Mouse (Mus musculus) liver, postnatal 0 days (tissue): ENCODE measurements around the gene Gpr137c. TPM values are rescaled to one million over a fixed set of nuclear protein-coding genes. Genes with fewer than 3 reads are reported as not detected.

Experiments used
- ATAC-seq: fragments of 200-750 bp; cut with Nextera tagmentation; 2 replicates; pipeline ENCODE4 v1.8.0; 2017; ENCODE audit warnings: mild to moderate bottlenecking, moderate library complexity
- DNase-seq: peaks from one replicate; pipeline ENCODE4 v3.0.0-alpha.2; 2016
- H3K27ac ChIP-seq: fragments of 300-500 bp; sonication (generic); 2 replicates; pipeline ENCODE4 v1.5.1; 2014; ENCODE audit warnings: antibody characterized with exemption, moderate library complexity, mild to moderate bottlenecking, low read depth
- H3K27me3 ChIP-seq: fragments of 300-500 bp; sonication (generic); 2 replicates; pipeline ENCODE4 v1.6.1; 2014; ENCODE audit warnings: low read length, control low read depth, mixed read lengths; ENCODE audit not compliant: insufficient read depth
- H3K36me3 ChIP-seq: fragments of 300-500 bp; sonication (generic); replicated peaks from 2 replicates; pipeline ENCODE4 v1.6.1; 2014; ENCODE audit warnings: mild to moderate bottlenecking, control low read depth, low read length, moderate library complexity, mixed read lengths; ENCODE audit not compliant: insufficient read depth
- H3K4me1 ChIP-seq: fragments of 300-500 bp; sonication (generic); 2 replicates; pipeline ENCODE4 v1.6.1; 2014; ENCODE audit warnings: antibody characterized with exemption, mild to moderate bottlenecking, control low read depth; ENCODE audit not compliant: insufficient read depth
- H3K4me2 ChIP-seq: fragments of 300-500 bp; sonication (generic); 2 replicates; pipeline ENCODE4 v1.6.1; 2014; ENCODE audit warnings: low read depth, mild to moderate bottlenecking, low read length, moderate library complexity, mixed read lengths
- H3K4me3 ChIP-seq: fragments of 300-500 bp; sonication (generic); 2 replicates; pipeline ENCODE4 v1.5.1; 2014; ENCODE audit warnings: low read depth, low read length
- H3K9ac ChIP-seq: fragments of 300-500 bp; sonication (generic); replicated peaks from 2 replicates; pipeline ENCODE4 v1.6.1; 2014; ENCODE audit warnings: mild to moderate bottlenecking, moderate library complexity
- H3K9me3 ChIP-seq: fragments of 300-500 bp; sonication (generic); 2 replicates; pipeline ENCODE4 v1.6.1; 2016; ENCODE audit warnings: mild to moderate bottlenecking, control low read depth, low read length, mixed read lengths
- CTCF ChIP-seq: sonication (generic); IDR thresholded peaks from 2 replicates; pipeline ENCODE4 v1.5.1; 2016; ENCODE audit warnings: antibody characterized with exemption, low read depth
- EP300 ChIP-seq: IDR thresholded peaks from 2 replicates; pipeline ENCODE4 v1.6.1; 2016; ENCODE audit warnings: antibody characterized with exemption, low read depth, mild to moderate bottlenecking
- WGBS: fragments of 180-500 bp; shearing (Covaris S2); extraction: QIAGEN DNeasy Blood & Tissue Kit; methylation state at CpG from one replicate; pipeline ENCODE4 v1.1.7; 2014; ENCODE audit not compliant: insufficient replicate concordance; 5-methylcytosine and 5-hydroxymethylcytosine counted together
- polyA plus RNA-seq: library from polyadenylated mRNA; unstranded; fragments of >200 nt; fragmentation: Nextera tagmentation; extraction: Ambion mirVana; gene quantifications from 2 replicates; pipeline ENCODE4 v1.2.1, GENCODE M21; 2015

The Gpr137c gene
- polyA plus RNA-seq, 1 experiment from 2014 or later: 0.66 TPM

DNA sequence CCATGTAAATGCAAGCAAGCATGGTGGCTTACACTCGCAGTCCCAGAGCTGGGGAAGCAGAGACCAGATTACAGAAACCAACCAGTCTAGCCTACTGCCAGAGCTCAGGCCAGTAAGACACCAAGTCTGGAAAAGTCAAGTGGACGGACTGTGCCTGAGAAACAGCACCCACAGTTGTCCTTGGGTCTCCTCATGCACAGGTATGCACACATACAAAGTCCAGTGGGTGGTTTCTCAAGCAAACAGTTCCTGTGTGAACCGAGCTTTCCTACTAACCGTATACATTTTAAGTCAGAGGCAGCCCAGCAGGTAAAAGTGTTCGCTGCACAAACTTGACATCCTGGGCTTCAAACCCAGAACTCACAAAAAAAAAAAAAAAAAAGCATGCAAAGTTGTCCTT is 86.3 kb downstream of the Gpr137c start:
- Histone ChIP-seq H3K36me3 (peaks cover 50% of the 10 kb centered on the region), H3K27ac (peak overlapping the region; percentile 71), H3K4me3 (no peak overlapping the region), H3K27me3 (no peaks in the 10 kb centered on the region), H3K9ac (0 out of 2 replicates have a peak overlapping the region, but pooled peaks have one; percentile 7), H3K4me2 (peak overlapping the region; percentile 13; the same call in 1 of the 2 replicates), H3K4me1 (peaks cover 5% of the 10 kb centered on the region), H3K9me3 (no peaks in the 10 kb centered on the region)
- DNase-seq (no peak), ATAC-seq (peak; percentile 51; the same call in 1 of the 2 replicates)
- 71% methylated on average over 5 of the region's 5 CpGs for WGBS
- no peak for TF ChIP-seq CTCF
- no peak for TF ChIP-seq EP300

DNA sequence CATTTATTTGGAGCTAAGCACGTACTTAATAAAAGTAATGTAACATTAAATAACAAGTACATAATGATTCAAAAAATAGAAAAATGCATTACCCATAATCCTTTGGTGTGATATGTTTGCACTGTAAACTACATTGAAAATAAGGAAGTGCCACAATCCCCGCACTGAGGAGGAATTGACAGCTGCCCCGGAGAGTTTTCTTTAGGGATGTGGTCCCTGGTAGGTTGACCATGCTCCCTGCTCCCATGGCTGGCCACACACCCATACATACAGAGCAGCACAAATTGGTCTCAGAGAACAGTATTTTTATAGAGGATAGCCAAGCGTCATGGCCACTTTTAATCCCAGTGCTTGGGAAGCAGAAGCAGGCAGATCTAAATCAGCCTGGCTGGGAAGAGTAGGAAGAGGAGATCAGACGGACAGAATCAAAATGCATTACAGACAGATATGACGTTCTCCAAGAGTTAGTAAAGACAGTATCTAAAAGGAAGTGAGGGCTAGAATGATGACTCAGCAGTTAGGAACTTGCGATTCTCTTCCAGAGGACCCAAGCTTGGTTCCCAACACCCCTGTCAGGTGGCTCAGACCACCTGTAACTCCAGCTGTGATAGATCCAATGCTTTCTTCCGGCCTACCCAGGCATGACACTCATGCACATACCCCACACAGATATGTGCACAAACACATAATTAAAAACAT is 88.3 kb downstream of the Gpr137c start:
- no peak for DNase-seq
- Histone ChIP-seq H3K27ac (peak overlapping the region; percentile 22; the same call in 1 of the 2 replicates), H3K4me1 (peaks cover 5% of the 10 kb centered on the region), H3K27me3 (no peaks in the 10 kb centered on the region), H3K36me3 (peaks cover 32% of the 10 kb centered on the region), H3K9ac (no peak overlapping the region), H3K4me3 (no peak overlapping the region), H3K9me3 (no peaks in the 10 kb centered on the region), H3K4me2 (0 out of 2 replicates have a peak overlapping the region, but pooled peaks have one; percentile 22)
- no peak for ATAC-seq
- no peak for TF ChIP-seq CTCF
- TF ChIP-seq EP300: no peak
- 60% methylated on average over 8 of the region's 8 CpGs for WGBS

DNA sequence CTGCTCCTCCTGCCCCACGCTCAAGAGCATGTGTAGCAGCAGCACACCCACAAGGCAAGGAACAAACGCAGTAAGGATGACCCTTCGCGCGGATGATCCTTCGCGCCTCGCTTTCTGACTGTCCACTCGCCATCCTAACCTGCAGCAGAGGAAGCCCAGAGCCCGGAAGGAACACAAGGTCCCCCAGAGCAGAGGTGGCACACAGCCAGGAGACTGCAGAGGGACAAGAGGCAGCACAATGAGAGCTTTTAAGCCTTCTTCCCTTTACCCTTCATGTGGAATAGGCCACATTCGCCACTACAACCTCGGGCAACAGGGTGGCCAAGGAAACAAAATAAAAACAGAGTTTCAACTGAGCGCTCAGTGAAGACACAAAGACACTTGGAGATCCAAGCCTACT is 90.1 kb downstream of the Gpr137c start:
- H3K27me3 ChIP-seq: no peaks in the 10 kb centered on the region
- no peak overlapping the region for H3K27ac ChIP-seq
- ATAC-seq (no peak), DNase-seq (no peak)
- H3K4me3 ChIP-seq: no peak overlapping the region
- H3K9ac ChIP-seq: no peak overlapping the region
- H3K4me2 ChIP-seq: no peak overlapping the region
- H3K9me3 ChIP-seq: no peaks in the 10 kb centered on the region
- peaks cover 21% of the 10 kb centered on the region for H3K4me1 ChIP-seq
- TF ChIP-seq CTCF (no peak), EP300 (no peak)
- peaks cover 17% of the 10 kb centered on the region for H3K36me3 ChIP-seq
- WGBS: 87% methylated on average over 13 of the region's 13 CpGs

DNA sequence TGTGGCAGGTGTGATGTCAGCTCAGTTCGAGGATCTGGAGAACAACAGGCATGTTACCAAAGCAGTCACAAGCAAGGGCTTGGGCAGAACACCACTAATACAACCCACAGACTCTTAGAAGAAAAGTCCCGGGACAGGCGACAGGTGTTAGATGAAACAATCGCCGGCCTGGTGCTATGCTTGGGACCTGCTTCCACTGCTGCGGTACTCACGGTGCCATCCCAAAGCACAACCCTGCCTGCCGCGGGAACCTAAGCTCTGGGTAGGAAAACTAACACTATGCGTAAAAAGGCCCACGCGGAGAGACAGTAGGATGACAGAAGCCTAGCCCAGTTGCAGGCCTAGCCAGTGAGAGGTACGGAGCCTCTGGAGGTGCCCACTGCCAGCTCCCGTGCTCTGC is 90.6 kb downstream of the Gpr137c start:
- peaks cover 12% of the 10 kb centered on the region for H3K36me3 ChIP-seq
- H3K27ac ChIP-seq: no peak overlapping the region
- ATAC-seq: no peak
- WGBS: 92% methylated on average over 14 of the region's 14 CpGs
- peaks cover 21% of the 10 kb centered on the region for H3K4me1 ChIP-seq
- DNase-seq: no peak
- no peak overlapping the region for H3K9ac ChIP-seq
- TF ChIP-seq CTCF (no peak), EP300 (no peak)
- H3K4me3 ChIP-seq: no peak overlapping the region
- no peaks in the 10 kb centered on the region for H3K9me3 ChIP-seq
- no peak overlapping the region for H3K4me2 ChIP-seq
- H3K27me3 ChIP-seq: no peaks in the 10 kb centered on the region

DNA sequence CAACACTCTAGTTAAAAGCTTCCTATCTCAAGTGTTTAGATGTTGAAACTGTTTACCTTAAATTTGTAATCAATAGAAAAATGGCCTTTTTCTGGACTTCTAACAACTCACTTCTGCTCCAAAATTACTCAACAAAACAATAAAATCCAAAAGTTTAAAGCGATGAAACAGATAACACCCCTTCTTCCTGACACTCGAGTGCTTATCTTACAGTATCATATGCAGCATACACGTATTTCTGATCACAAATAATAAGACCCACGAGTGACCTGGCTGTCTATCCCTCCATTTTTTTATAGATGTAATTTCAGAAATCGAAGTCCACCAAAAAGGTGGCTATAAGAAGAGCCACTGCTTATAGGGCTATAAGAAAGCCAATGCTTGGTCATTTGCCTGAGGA is 97.4 kb downstream of the Gpr137c start:
- peak overlapping the region; percentile 90 for H3K4me3 ChIP-seq
- TF ChIP-seq EP300 (no peak), CTCF (no peak)
- no peaks in the 10 kb centered on the region for H3K27me3 ChIP-seq
- DNase-seq (no peak), ATAC-seq (no peak)
- H3K9me3 ChIP-seq: no peaks in the 10 kb centered on the region
- peak overlapping the region; percentile 94 for H3K9ac ChIP-seq
- 30% methylated on average over 5 of the region's 5 CpGs for WGBS
- no peaks in the 10 kb centered on the region for H3K36me3 ChIP-seq
- peaks cover 54% of the 10 kb centered on the region for H3K4me1 ChIP-seq
- peak overlapping the region; percentile 83 for H3K4me2 ChIP-seq
- no peak overlapping the region for H3K27ac ChIP-seq

DNA sequence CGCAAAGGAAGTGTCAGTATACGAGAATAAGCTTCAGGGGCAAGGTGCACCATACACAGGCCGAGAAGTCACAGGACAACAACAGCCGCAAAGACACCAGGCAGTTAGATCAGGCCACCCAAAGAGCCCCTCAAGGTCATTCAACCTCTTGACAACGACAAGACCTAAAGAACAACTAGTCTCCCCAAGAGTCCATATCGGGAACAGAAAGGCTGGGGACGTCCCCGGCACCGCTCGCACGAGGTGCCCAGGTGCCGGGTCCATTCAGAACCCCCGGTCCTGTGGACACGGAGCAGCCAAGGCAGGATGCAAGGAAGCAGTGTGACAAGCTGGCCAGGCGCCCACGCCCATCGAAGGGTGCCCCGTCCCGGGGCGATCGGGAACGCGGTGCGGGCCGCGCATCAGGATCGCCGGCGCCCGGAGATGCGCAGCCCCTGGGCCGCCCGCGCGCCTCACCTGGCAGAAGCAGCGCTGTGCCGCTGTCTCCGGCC is 98.4 kb downstream of the Gpr137c start:
- Histone ChIP-seq H3K4me3 (peak overlapping the region; percentile 90), H3K27me3 (no peaks in the 10 kb centered on the region), H3K4me1 (peaks cover 63% of the 10 kb centered on the region), H3K36me3 (no peaks in the 10 kb centered on the region), H3K4me2 (peak overlapping the region; percentile 83), H3K9ac (peak overlapping the region; percentile 94), H3K9me3 (no peaks in the 10 kb centered on the region), H3K27ac (peak overlapping the region; percentile 88)
- WGBS: under 1% methylated on average over 28 of the region's 38 CpGs
- no peak for DNase-seq
- no peak for TF ChIP-seq CTCF
- no peak for TF ChIP-seq EP300
- ATAC-seq: peak; percentile 1; the same call in 1 of the 2 replicates
